9 mouse cellular contexts compared by ENCODE assay signal in genomic region chr4:45487681-45488081, GRCm38 (mm10). TPM values are rescaled to one million over a fixed set of nuclear protein-coding genes. Genes with fewer than 3 reads are reported as not detected.
DNase-seq lines count a peak whose midpoint lies in the region; ATAC-seq and TF ChIP-seq lines count a peak whose summit lies in the region.
"Had no signal": no experiment of that assay in that cellular context is flagged by ENCODE, and none has a peak within 500 bp of the region (broad histone marks: within the 10 kb centered on the region; RNA-seq: fewer than 3 reads in every experiment).

No protein-coding gene starts in this region.

- no peak for TF ChIP-seq POLR2A in CH12.LX (IDR thresholded peaks at IDR 0.05; ENCODE audit: low read depth, low read length)

- H3K27me3 ChIP-seq in CH12.LX (replicated peaks), result no peaks in the 10 kb centered on the region
- H3K27me3 ChIP-seq in forebrain, embryonic 16.5 days (replicated peaks; ENCODE audit: control insufficient read depth, insufficient read depth, low read length), result no peaks in the 10 kb centered on the region
- H3K27me3 ChIP-seq: embryonic facial prominence, embryonic 13.5 days had no signal

- H3K79me2 ChIP-seq in CH12.LX (replicated peaks; ENCODE audit: control insufficient read depth, extremely low read depth, insufficient read depth, poor library complexity, severe bottlenecking), result no peaks in the 10 kb centered on the region

- ATAC-seq in hematopoietic stem cell, adult 5-6 weeks (replicated peaks in 1 of 2; ENCODE audit: insufficient read depth in 1 of 2, low FRiP score in 2 of 2, low TSS enrichment in 1 of 2, low read depth in 1 of 2, poor library complexity in 2 of 2, severe bottlenecking in 2 of 2), result peak; percentile 90 to 93
- no peak for ATAC-seq in activated CD4-positive, CD25-positive, alpha-beta regulatory T cell, adult 4 months
- no peak for ATAC-seq in forebrain, embryonic 16.5 days

- TF ChIP-seq RAD21 in CH12.LX (IDR thresholded peaks at IDR 0.05; ENCODE audit: low read depth, low read length), result no peak

- peaks cover 4 to 68% of the 10 kb centered on the region in 2 experiments for H3K36me3 ChIP-seq in CH12.LX (replicated peaks in 1 of 2; ENCODE audit: control insufficient read depth in 1 of 2, insufficient read depth in 1 of 2, low read length in 1 of 2)
- H3K36me3 ChIP-seq in forebrain, embryonic 16.5 days (ENCODE audit: control insufficient read depth, insufficient read depth), result 0 out of 2 replicates have a peak, but pooled peaks cover 2% of the 10 kb centered on the region

- TF ChIP-seq EP300 in CH12.LX (IDR thresholded peaks at IDR 0.05; ENCODE audit: low read length), result no peak

- no peak overlapping the region for H3K4me3 ChIP-seq in CH12.LX (replicated peaks in 1 of 3; ENCODE audit: low read depth in 2 of 3, low read length in 2 of 3, poor library complexity in 1 of 3)
- no peak overlapping the region for H3K4me3 ChIP-seq in forebrain, embryonic 16.5 days (replicated peaks; ENCODE audit: low read length)
- H3K4me3 ChIP-seq: embryonic facial prominence, embryonic 13.5 days had no signal

- H3K4me2 ChIP-seq in CH12.LX (ENCODE audit: insufficient read depth, low read depth, poor library complexity, severe bottlenecking), result no peak overlapping the region
- H3K4me2 ChIP-seq in forebrain, embryonic 16.5 days (ENCODE audit: low read length), result no peak overlapping the region
- H3K4me2 ChIP-seq: embryonic facial prominence, embryonic 13.5 days had no signal

- no peak for TF ChIP-seq CTCF in CH12.LX (conservative IDR thresholded peaks at IDR 0.05 in 1 of 2, IDR thresholded peaks at IDR 0.05 in 1 of 2; ENCODE audit: low read depth in 2 of 2, low read length in 2 of 2)

- no peaks in the 10 kb centered on the region for H3K9me3 ChIP-seq in CH12.LX (replicated peaks; ENCODE audit: low read length)
- H3K9me3 ChIP-seq in forebrain, embryonic 16.5 days (ENCODE audit: control insufficient read depth, low read length), result no peaks in the 10 kb centered on the region
- H3K9me3 ChIP-seq: embryonic facial prominence, embryonic 13.5 days had no signal

- in situ Hi-C loops in CH12.LX (cut with MboI; ENCODE audit: low pct_ligation_motif_present, low pct_unique_long_range_greater_than_20kb, low sequenced_read_pairs), result no loop called here

- WGBS in forebrain, embryonic 16.5 days, result 51% methylated on average over 6 of the region's 6 CpGs

- no peak overlapping the region for H3K27ac ChIP-seq in CH12.LX (ENCODE audit: insufficient read depth, low read depth)
- no peak overlapping the region for H3K27ac ChIP-seq in forebrain, embryonic 16.5 days (ENCODE audit: low read length)
- H3K27ac ChIP-seq: embryonic facial prominence, embryonic 13.5 days; liver, embryonic 14.5 days had no signal

- H3K4me1 ChIP-seq in CH12.LX (ENCODE audit: control insufficient read depth in 1 of 2, insufficient read depth in 2 of 2), result peaks cover 28 to 85% of the 10 kb centered on the region in 2 experiments
- peaks cover 40% of the 10 kb centered on the region for H3K4me1 ChIP-seq in forebrain, embryonic 16.5 days (replicated peaks; ENCODE audit: control insufficient read depth, insufficient read depth, low read length)

- dilution Hi-C loops in CH12.LX (cut with MboI; ENCODE audit: extremely low pct_ligation_motif_present, extremely low pct_unique_long_range_greater_than_20kb, low sequenced_read_pairs), result no loop called here

- H3K9ac ChIP-seq in CH12.LX (ENCODE audit: insufficient read depth, low read depth), result no peak overlapping the region
- H3K9ac ChIP-seq in forebrain, embryonic 16.5 days (replicated peaks; ENCODE audit: low read depth, low read length), result no peak overlapping the region
- H3K9ac ChIP-seq: embryonic facial prominence, embryonic 13.5 days; liver, embryonic 14.5 days had no signal

- DNase-seq in 3T3-L1 (ENCODE audit: low read depth, low spot score), result peak; percentile 68
- DNase-seq in CH12.LX (ENCODE audit: extremely low read depth), result peak; percentile 45
- DNase-seq in lung, postnatal 10 days, result peak; percentile 89
- DNase-seq in right cerebral cortex, adult 2 months (ENCODE audit: low spot score in 2 of 2), result no peak

TF ChIP-seq in CH12.LX, 34 proteins besides CTCF, POLR2A, EP300 and RAD21:
- no peak for TF ChIP-seq TBP (conservative IDR thresholded peaks at IDR 0.05; ENCODE audit: low read depth, low read length)
- no peak for TF ChIP-seq NELFE (IDR thresholded peaks at IDR 0.05; ENCODE audit: low read depth, low read length)
- no peak for TF ChIP-seq ZC3H11A (IDR thresholded peaks at IDR 0.05; ENCODE audit: low read depth, low read length)
- no peak for TF ChIP-seq ELF1 (IDR thresholded peaks at IDR 0.05; ENCODE audit: low read depth, low read length)
- no peak for TF ChIP-seq MAZ (IDR thresholded peaks at IDR 0.05; ENCODE audit: low read depth, low read length)
- no peak for TF ChIP-seq MAFK (IDR thresholded peaks at IDR 0.05; ENCODE audit: insufficient replicate concordance, low read length)
- TF ChIP-seq RCOR1 (conservative IDR thresholded peaks at IDR 0.05; ENCODE audit: low read depth, low read length), result no peak
- TF ChIP-seq JUND (conservative IDR thresholded peaks at IDR 0.05; ENCODE audit: low read depth, low read length), result no peak
- no peak for TF ChIP-seq USF1 (IDR thresholded peaks at IDR 0.05; ENCODE audit: low read depth, low read length)
- TF ChIP-seq E2F4 (IDR thresholded peaks at IDR 0.05; ENCODE audit: insufficient replicate concordance, low read depth, low read length), result no peak
- no peak for TF ChIP-seq POLR2AphosphoS2 (IDR thresholded peaks at IDR 0.05; ENCODE audit: low read depth, low read length)
- no peak for TF ChIP-seq SIN3A (IDR thresholded peaks at IDR 0.05; ENCODE audit: low read length)
- TF ChIP-seq MEF2A (IDR thresholded peaks at IDR 0.05; ENCODE audit: borderline replicate concordance, low read depth, low read length), result no peak
- TF ChIP-seq NRF1 (IDR thresholded peaks at IDR 0.05; ENCODE audit: low read depth, low read length), result no peak
- TF ChIP-seq PAX5 (IDR thresholded peaks at IDR 0.05; ENCODE audit: low read length), result no peak
- no peak for TF ChIP-seq MYC (IDR thresholded peaks at IDR 0.05; ENCODE audit: low read depth, low read length)
- TF ChIP-seq MAX (IDR thresholded peaks at IDR 0.05; ENCODE audit: low read length), result no peak

RNA-seq across cellular contexts. Expression of gene Shb, which starts 44.6 kb away (rescaled TPM):
- 5.9 and 8.6 TPM in 2 replicates for total RNA-seq in CH12.LX (2012; rRNA removed)
- 7.6 and 7.7 TPM in 2 replicates for total RNA-seq in CH12.LX (2014; rRNA removed)
- 15.5 and 18.4 TPM in 2 replicates for polyA plus RNA-seq in CH12.LX (2012; ENCODE audit: insufficient read length, low read depth)
- 4.5 and 7.6 TPM in 2 replicates for total RNA-seq in hematopoietic stem cell, adult 5-6 weeks (2017)
- not detected for polyA plus RNA-seq in activated CD4-positive, CD25-positive, alpha-beta regulatory T cell, adult 4 months (2017; shearing (Covaris generic))
- polyA plus RNA-seq in forebrain, embryonic 16.5 days (2015; fragmentation: Nextera tagmentation; extraction: Ambion mirVana), result 5.8 and 7.0 TPM in 2 replicates

Comparison
In these comparisons a context has a peak if more than half of its experiments do, and no peak if none do; other contexts are left out.
1. DNase-seq: peak in 3T3-L1 (single experiment), CH12.LX (single experiment) and lung, postnatal 10 days (single experiment); none in right cerebral cortex, adult 2 months (0 of 2).
2. ATAC-seq: peak in hematopoietic stem cell, adult 5-6 weeks (2 of 2); none in activated CD4-positive, CD25-positive, alpha-beta regulatory T cell, adult 4 months (single experiment) and forebrain, embryonic 16.5 days (single experiment).